Mouse (Mus musculus) mesoderm, embryonic 11.5 days (tissue): ENCODE measurements at regions not wholly inside any gene's neighbourhood (a gene's known extent, or its start where the extent isn't known, plus 50 kb on each side); places are given as distances from the start of the nearest gene placed in this dataset.

ENCODE experiments used
- DNase-seq: peaks from one replicate; pipeline ENCODE4 v3.0.0-alpha.2; 2012; ENCODE audit warnings: low read depth, low spot score

- DNase-seq = peak; percentile 39
Measured at GRCm38 (mm10) chr13:52702201-52702611, 119.2 kb downstream of the Syk start.

- DNase-seq = peak; percentile 72
Measured at GRCm38 (mm10) chr13:52703401-52704164, 120.6 kb downstream of the Syk start.

- DNase-seq = no peak
Measured at GRCm38 (mm10) chr13:52704673-52705072, 121.7 kb downstream of the Syk start.

DNA sequence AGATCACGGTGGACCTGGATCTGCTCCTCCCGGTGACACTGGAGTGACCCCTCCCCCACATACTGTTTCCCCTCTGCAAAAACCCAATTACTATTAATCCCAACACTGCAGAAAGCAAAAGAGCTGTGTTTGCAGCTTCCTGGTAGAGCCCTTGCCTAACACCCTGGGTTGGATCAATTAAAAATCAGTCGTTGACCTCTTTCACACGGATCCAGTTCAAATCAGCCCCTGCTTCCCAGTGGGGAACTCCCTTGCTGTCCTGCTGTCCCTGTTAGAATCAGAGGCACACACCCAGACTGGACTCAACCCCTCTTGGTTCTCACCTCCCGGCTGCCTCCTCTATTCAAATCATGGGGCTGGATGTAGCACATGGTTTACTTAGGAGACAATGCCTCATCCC, 126.6 kb downstream of the Syk start:
- no peak for DNase-seq

DNA sequence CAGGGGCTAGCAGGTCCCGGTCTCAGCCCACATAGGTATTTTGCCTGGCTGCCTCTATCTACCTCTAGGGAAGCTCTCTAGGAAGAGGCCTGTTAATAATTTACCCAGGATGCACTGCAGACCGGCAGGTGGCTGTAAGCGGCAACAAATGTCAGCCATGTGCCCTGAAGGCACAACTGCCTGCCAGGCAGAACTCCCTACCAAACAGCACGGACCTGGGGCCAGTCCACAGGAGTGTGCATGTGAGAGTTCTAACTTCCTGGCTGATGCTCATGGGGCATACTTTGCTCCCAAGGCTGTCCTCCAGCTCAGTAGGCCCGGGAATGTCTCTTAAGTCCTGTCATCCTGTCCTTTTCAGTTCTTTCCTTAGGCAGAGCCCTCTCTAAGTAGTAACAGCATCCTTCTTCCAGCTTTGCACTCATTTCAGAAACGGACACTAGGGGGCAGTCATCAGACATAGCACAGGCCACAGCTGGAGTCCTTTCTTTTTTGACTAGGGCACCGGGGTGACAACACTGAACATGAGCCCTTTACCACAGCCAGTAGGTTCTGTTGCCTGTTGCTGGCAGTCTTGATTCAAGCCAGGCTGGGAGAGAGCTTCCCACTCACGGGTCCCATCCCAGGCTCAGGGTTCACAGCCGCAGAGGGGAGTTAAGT, 128.9 kb downstream of the Syk start:
- DNase-seq = peak; percentile 90

GRCm38 (mm10) chr13:52721463-52721862, 138.5 kb downstream of the Syk start:
- no peak for DNase-seq

DNA sequence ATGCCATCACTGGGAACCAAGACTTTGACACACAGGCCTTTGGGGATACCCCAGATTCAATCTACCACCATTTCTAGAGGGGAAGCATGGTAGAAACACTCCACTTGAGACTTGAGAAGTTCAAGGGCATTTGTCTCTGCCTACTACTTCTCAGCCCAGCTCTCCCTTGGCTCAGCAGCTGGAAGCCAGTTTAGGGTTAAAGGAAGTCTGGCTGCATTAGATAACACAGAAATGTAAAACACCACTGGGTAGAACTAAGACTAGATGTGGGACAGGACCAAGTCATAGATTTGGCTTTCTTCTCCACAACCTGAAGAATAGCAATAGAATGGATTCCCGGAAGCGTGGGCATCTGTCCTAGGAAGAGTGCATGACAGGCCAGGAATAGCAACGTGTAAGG, 139.7 kb downstream of the Syk start:
- DNase-seq = no peak

- DNase-seq = no peak
Measured at GRCm38 (mm10) chr13:52726043-52726442, 143.1 kb downstream of the Syk start.

- no peak for DNase-seq
Measured at GRCm38 (mm10) chr13:52726525-52726924, 143.6 kb downstream of the Syk start.

- DNase-seq = no peak
Measured at GRCm38 (mm10) chr13:52735453-52735933, 152.5 kb downstream of the Syk start.

GRCm38 (mm10) chr13:52735934-52736523, 153.1 kb downstream of the Syk start:
- DNase-seq = no peak

- DNase-seq = no peak
Measured at GRCm38 (mm10) chr13:52738095-52738660, 155.2 kb downstream of the Syk start.

DNA sequence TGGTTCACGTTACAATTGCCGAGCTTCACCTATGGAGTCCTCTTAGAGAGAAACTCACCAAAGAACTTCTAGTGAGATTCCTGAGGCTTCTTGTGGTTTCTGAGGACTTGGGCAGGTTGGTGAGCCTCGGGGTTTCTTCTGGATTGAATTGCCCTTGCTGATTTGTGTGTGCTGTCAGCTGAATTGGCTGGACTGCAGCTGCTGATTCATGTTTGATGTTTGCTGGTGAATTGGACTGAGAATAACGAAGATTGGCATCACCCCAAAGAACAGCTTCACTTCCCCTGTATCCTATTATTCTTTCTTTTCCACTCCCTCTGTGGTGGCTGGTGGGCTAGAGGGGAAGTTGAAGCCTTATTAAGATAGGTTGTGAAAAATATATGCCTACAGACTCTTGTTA, 158.4 kb downstream of the Syk start:
- DNase-seq = no peak

DNA sequence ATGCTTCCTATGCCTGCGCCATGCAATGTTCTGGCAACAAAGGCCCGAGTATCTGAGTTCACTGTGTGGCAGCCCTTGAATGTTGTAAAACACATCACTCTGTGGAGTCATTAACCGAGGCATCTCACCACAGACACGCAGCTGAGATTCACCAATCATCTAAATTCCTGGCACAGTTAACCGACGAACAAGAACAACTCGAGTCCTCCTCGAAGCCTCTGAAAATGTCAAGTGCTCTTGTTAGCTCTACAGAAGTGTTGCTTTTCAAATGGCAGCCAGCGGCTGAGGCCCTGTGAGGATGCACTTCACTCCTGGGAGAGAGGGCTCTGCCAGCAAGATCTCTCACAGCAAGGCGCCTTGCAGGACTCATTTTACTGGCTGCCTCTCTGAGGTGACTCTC, 173.0 kb downstream of the Syk start:
- no peak for DNase-seq

DNA sequence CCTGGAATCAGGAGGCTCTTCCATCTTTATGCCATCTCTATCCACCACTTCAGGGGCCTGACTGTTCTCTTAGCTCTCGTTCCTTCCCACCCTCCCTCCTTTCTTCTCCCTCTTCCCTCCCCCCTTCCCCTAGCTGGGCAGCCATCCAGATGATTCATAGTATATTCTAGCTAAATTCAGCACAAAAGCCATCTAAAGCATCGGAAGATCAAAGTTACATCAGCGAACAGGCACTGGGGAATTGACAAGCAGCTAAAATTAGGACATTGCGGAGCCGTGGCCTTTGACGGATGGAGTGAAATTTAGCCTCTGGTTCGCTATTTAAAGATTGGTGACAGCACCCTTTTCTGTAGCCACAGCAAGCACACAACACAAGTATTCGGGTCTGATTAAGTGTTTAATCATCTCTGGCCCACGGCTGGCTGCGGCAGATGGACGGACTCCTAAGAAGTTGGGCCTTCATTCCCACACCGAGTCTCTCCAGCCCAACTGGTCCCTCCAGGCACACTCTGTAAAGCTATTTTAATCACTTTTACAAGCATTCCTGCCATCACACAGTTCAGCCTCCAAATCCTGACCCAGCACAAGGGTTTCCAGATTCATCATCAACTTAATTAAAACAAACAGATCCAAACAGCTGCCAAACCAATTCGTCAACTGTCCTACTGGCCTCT, 163.8 kb downstream of the Auh start:
- peak; percentile 52 for DNase-seq

- DNase-seq = no peak
Measured at GRCm38 (mm10) chr13:52766236-52766635, 163.2 kb downstream of the Auh start.

- DNase-seq = no peak
Measured at GRCm38 (mm10) chr13:52769956-52770355, 159.5 kb downstream of the Auh start.

- no peak for DNase-seq
Measured at GRCm38 (mm10) chr13:52771518-52771917, 158.0 kb downstream of the Auh start.

GRCm38 (mm10) chr13:52772081-52772480, 157.4 kb downstream of the Auh start:
- DNase-seq = no peak

DNA sequence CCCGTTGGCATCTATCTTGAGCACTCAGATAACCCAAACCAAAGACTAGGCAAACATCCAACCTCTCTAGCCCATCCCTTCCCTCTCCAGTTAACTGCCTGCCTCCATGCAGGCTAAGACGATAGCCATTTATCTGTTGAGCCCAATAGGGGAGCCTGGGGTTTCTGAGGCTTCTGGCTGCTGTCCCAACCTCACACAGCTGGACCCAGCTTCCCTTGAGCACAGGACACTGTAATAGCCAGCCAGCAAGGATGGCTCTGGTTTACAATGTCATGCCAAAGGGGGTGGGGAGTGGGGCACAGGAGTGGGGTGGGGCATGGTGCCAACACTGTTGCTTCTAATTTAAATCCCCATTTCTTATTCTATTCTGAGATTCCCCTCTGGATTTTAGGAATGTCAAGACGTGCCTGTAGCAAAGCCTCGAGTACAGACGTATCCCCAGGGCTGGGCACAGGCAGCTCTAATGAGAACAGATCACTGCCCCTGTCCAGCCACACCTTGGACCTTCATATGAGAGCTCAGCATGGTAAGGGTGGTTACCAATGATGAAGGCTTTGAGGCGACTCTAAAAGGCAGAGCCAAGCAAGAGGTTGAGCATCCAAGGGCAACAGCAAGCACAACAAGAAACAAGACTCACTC, 152.0 kb downstream of the Auh start:
- DNase-seq = no peak

DNA sequence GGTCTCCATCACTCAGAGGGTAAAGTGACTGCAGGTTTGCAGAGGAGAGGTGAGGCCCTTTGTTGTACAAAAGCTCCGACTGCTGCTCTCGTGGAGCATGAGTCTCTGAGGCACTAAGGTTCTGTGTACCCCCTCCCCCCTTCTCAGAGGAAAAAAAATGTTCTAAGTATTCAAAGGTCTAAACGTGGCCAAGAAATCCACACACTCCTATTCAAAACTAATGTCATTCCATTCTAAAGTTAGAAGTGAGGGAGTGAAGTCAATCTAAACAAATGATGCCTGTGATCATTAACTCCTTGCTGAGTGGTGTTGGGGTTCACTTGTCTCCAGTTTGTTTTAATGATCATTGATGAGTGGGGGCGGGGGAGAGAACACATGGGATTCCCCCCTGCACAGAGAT, 150.6 kb downstream of the Auh start:
- DNase-seq = no peak
